Mouse (Mus musculus): ENCODE results near the gene Josd2. TPM values are rescaled to one million over a fixed set of nuclear protein-coding genes. Genes with fewer than 3 reads are reported as not detected.

Gene Josd2
- polyA plus RNA-seq, 1 experiment = 164 TPM

GRCm38 (mm10) chr7:44462218-44463055, 5.3 kb upstream of the Josd2 start:
- Histone ChIP-seq H3K4me1 (ENCODE audit: control insufficient read depth, insufficient read depth, low read length) (no peaks in the 10 kb centered on the region), H3K4me3 (replicated peaks; ENCODE audit: extremely low read depth, low read depth, low read length) (no peak overlapping the region)
- no peak for TF ChIP-seq CTCF (IDR thresholded peaks at IDR 0.05; ENCODE audit: insufficient read depth, low read length)
- TF ChIP-seq POLR2A (IDR thresholded peaks at IDR 0.05; ENCODE audit: borderline replicate concordance, extremely low read depth, low read depth, low read length) = no peak
- WGBS = 18% methylated on average over 75 of the region's 77 CpGs
- DNase-seq = no peak

- Histone ChIP-seq H3K4me3 (replicated peaks; ENCODE audit: extremely low read depth, low read depth, low read length) (no peak overlapping the region), H3K4me1 (ENCODE audit: control insufficient read depth, insufficient read depth, low read length) (no peaks in the 10 kb centered on the region)
- TF ChIP-seq POLR2A (IDR thresholded peaks at IDR 0.05; ENCODE audit: borderline replicate concordance, extremely low read depth, low read depth, low read length) (no peak), CTCF (IDR thresholded peaks at IDR 0.05; ENCODE audit: insufficient read depth, low read length) (no peak)
- no peak for DNase-seq
- 27% methylated on average over 8 of the region's 8 CpGs for WGBS
These were observed 4.7 kb upstream of the Josd2 start for GRCm38 (mm10) chr7:44463056-44463425.

- Histone ChIP-seq H3K4me1 (ENCODE audit: control insufficient read depth, insufficient read depth, low read length) (peaks cover 5% of the 10 kb centered on the region), H3K4me3 (replicated peaks; ENCODE audit: extremely low read depth, low read depth, low read length) (no peak overlapping the region)
- TF ChIP-seq POLR2A (IDR thresholded peaks at IDR 0.05; ENCODE audit: borderline replicate concordance, extremely low read depth, low read depth, low read length) (no peak), CTCF (IDR thresholded peaks at IDR 0.05; ENCODE audit: insufficient read depth, low read length) (no peak)
- WGBS = 76% methylated on average over 10 of the region's 10 CpGs
- DNase-seq = no peak
These were observed 4.1 kb upstream of the Josd2 start for GRCm38 (mm10) chr7:44463556-44464225.

- TF ChIP-seq POLR2A (IDR thresholded peaks at IDR 0.05; ENCODE audit: borderline replicate concordance, extremely low read depth, low read depth, low read length) = no peak
- TF ChIP-seq CTCF (IDR thresholded peaks at IDR 0.05; ENCODE audit: insufficient read depth, low read length) = no peak
- DNase-seq = no peak
- Histone ChIP-seq H3K4me3 (replicated peaks; ENCODE audit: extremely low read depth, low read depth, low read length) (no peak overlapping the region), H3K4me1 (ENCODE audit: control insufficient read depth, insufficient read depth, low read length) (peaks cover 8% of the 10 kb centered on the region)
- 39% methylated on average over 4 of the region's 4 CpGs for WGBS
These were observed 3.3 kb upstream of the Josd2 start for GRCm38 (mm10) chr7:44464511-44464910.

GRCm38 (mm10) chr7:44465111-44465510, 2.7 kb upstream of the Josd2 start, which contains the start of gene Aspdh:
Aspdh (plus strand) TSS chr7:44465391.
- H3K4me1 ChIP-seq (ENCODE audit: control insufficient read depth, insufficient read depth, low read length) = peaks cover 8% of the 10 kb centered on the region
- DNase-seq = no peak
- no peak for TF ChIP-seq CTCF (IDR thresholded peaks at IDR 0.05; ENCODE audit: insufficient read depth, low read length)
- TF ChIP-seq POLR2A (IDR thresholded peaks at IDR 0.05; ENCODE audit: borderline replicate concordance, extremely low read depth, low read depth, low read length) = no peak
- 76% methylated on average over 2 of the region's 2 CpGs for WGBS
- H3K4me3 ChIP-seq (replicated peaks; ENCODE audit: extremely low read depth, low read depth, low read length) = no peak within 1 kb of the TSS

GRCm38 (mm10) chr7:44466006-44466887, 1.5 kb upstream of the Josd2 start:
- DNase-seq = no peak
- Histone ChIP-seq H3K4me3 (replicated peaks; ENCODE audit: extremely low read depth, low read depth, low read length) (no peak overlapping the region), H3K4me1 (ENCODE audit: control insufficient read depth, insufficient read depth, low read length) (peaks cover 8% of the 10 kb centered on the region)
- 77% methylated on average over 10 of the region's 10 CpGs for WGBS
- TF ChIP-seq POLR2A (IDR thresholded peaks at IDR 0.05; ENCODE audit: borderline replicate concordance, extremely low read depth, low read depth, low read length) = no peak
- TF ChIP-seq CTCF (IDR thresholded peaks at IDR 0.05; ENCODE audit: insufficient read depth, low read length) = no peak

GRCm38 (mm10) chr7:44466888-44467311, 880 bp upstream of the Josd2 start:
- no peak overlapping the region for H3K4me3 ChIP-seq (replicated peaks; ENCODE audit: extremely low read depth, low read depth, low read length)

GRCm38 (mm10) chr7:44468644-44469285, 985 bp downstream of the Josd2 start:
- TF ChIP-seq CTCF (IDR thresholded peaks at IDR 0.05; ENCODE audit: insufficient read depth, low read length) (no peak), POLR2A (IDR thresholded peaks at IDR 0.05; ENCODE audit: borderline replicate concordance, extremely low read depth, low read depth, low read length) (no peak)
- H3K4me1 ChIP-seq (ENCODE audit: control insufficient read depth, insufficient read depth, low read length) = peaks cover 13% of the 10 kb centered on the region
- peak overlapping the region; percentile 65 for H3K4me3 ChIP-seq (replicated peaks; ENCODE audit: extremely low read depth, low read depth, low read length)
- 51% methylated on average over 15 of the region's 15 CpGs for WGBS
- DNase-seq = peak; percentile 15

More at GRCm38 (mm10) chr7:44466888-44467311, 880 bp upstream of the Josd2 start:
- H3K4me1 ChIP-seq (ENCODE audit: control insufficient read depth, insufficient read depth, low read length) = peaks cover 8% of the 10 kb centered on the region
- WGBS = 84% methylated on average over 16 of the region's 16 CpGs
- DNase-seq = no peak
- no peak for TF ChIP-seq CTCF (IDR thresholded peaks at IDR 0.05; ENCODE audit: insufficient read depth, low read length)
- TF ChIP-seq POLR2A (IDR thresholded peaks at IDR 0.05; ENCODE audit: borderline replicate concordance, extremely low read depth, low read depth, low read length) = no peak

Data from lung, adult 2 months (tissue).